Mouse (Mus musculus): ENCODE measurements around the gene Tgfbr2.

Gene Tgfbr2

GRCm38 (mm10) chr9:116160067-116160466 is 15.1 kb downstream of the Tgfbr2 start:
- DNase-seq (ENCODE audit: low read depth, low spot score) = no peak

- no peak for DNase-seq (ENCODE audit: low read depth, low spot score)
Observed at GRCm38 (mm10) chr9:116156501-116156900, 18.7 kb downstream of the Tgfbr2 start.

- DNase-seq (ENCODE audit: low read depth, low spot score) = no peak
Observed at GRCm38 (mm10) chr9:116152878-116153277, 22.3 kb downstream of the Tgfbr2 start.

DNA sequence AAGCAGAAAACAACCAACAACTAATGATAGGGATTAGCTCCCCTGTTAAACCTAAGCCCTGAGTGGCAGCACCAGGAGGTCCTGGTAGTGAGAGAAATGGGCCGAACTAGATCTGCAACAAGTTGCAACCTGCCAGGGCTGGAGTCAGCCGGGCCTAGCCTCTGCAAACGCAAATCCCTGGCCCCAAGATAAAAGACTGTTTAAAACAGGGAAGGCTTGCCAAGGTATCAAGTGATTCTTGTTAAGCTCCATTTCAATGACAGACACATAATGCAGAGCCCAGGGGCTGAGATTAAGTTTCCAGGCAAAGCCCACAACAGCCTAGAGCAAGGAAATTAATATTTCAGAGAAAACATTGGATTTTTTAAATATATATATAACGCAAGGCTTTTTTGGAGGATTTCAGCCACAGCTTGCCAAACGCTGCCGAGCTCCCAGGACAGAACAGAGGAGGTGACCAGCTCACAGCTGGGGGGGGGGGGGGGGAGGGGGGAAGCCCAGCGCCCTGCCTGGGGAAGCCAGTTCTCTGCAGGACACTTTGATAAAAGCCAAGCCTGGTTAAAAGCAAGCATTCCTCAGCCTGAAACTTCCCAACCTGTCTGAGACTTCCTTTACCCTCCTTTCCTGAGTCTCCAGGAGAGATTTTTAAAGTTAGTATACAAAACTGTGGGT is 24.3 kb downstream of the Tgfbr2 start:
- no peak for DNase-seq (ENCODE audit: low read depth, low spot score)

GRCm38 (mm10) chr9:116148809-116149208 is 26.4 kb downstream of the Tgfbr2 start:
- DNase-seq (ENCODE audit: low read depth, low spot score) = no peak

DNA sequence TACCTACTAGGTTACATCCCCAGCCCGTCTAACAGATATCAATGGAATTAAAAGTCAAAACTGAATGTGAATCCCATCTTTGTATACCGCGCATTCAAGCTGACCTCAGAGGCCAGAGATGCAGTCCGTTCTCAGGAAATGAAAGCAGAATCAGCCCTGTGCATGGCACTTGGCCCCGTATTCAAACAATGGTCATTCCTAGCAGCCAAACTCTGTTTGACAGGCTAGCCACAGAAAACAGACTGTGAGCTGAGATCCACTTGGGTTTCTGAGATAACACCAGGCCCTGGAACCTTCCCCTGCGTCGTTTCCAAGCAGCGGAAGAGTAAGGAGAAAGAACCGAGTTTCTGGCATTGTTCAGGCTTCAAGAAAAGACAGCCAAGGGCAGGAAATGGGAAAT is 28.9 kb downstream of the Tgfbr2 start:
- no peak for DNase-seq (ENCODE audit: low read depth, low spot score)

DNA sequence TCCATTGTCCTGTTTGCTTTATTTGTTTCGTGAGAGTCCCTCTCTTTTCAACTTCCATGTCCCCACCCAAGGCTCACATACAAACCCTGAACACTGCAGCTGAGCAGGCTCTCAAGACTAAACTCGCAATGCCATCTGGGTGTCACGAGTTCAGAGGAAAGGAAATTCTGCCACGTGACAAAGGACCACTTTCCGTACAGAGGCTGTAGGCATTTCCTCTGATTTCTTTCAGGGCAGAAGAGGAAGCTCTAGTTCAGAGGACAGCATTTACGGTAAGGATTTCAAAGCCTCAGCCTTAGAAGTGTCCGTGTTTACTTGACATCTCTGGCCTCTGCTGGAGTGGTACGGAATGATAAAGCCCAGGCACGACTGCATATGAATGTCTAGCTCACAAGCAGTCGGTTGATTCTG is 29.9 kb downstream of the Tgfbr2 start:
- no peak for DNase-seq (ENCODE audit: low read depth, low spot score)

DNA sequence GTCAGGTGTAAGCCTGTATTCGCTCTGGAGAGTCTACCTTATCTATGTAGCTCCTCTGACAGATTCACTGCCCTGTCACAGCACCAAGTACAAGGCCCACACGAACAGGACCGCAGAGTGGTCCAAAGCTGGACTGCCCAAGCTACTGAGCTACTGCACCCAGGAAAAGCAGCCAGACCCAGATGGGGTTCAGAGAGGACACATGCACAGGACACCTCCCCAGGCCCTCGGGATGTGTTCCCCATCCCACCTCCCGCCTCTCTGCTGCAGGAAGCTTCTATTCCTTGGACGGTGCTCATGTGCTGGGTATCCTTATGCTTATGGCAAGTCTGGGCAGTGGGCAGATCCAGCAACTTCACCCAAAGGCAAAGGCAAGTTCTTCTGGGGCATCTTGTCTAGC is 34.7 kb downstream of the Tgfbr2 start:
- no peak for DNase-seq (ENCODE audit: low read depth, low spot score)

- no peak for DNase-seq (ENCODE audit: low read depth, low spot score)
Observed at GRCm38 (mm10) chr9:116139549-116139948, 35.6 kb downstream of the Tgfbr2 start.

- DNase-seq (ENCODE audit: low read depth, low spot score) = no peak
Observed at GRCm38 (mm10) chr9:116138595-116139134, 36.5 kb downstream of the Tgfbr2 start.

- DNase-seq (ENCODE audit: low read depth, low spot score) = no peak
Observed at GRCm38 (mm10) chr9:116137645-116138044, 37.5 kb downstream of the Tgfbr2 start.

DNA sequence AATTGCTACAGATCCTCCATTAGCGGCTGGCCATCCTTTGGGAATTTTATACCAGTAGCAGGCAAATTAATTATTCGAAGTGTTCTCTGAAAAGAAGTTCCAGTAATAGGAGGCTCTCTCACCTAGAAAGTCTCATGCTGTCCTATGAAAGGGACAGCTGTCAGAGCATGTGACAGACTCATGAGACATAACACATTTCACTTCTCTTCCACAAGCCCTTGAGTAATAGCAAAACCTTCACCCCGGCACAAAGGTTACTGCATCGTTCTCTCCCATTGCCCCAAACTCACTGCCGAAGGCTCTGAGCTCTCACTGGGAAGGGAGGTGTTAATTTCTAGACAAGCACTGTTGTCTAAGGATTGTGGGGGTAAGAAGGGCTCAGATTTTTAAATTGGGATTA is 38.3 kb downstream of the Tgfbr2 start:
- no peak for DNase-seq (ENCODE audit: low read depth, low spot score)

DNA sequence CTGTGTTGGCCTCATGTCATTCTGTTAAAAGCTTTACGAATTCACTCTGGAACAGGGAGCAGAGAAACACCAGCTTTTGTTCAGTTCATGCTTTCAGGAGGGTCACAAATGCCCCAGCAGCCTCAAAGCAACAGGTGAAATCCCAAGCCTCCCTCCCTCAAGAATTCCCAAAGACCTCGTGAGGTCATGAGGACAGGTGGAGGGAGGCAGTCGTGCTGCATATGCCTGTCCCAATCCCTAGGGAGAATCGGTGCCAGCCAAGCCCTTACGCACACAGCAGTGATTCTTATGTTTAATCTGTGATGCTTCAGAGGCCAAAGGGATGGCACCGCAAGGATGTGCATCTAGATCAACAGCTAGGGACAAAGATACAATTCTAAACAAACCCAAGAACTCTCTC is 39.0 kb downstream of the Tgfbr2 start:
- DNase-seq (ENCODE audit: low read depth, low spot score) = no peak

DNA sequence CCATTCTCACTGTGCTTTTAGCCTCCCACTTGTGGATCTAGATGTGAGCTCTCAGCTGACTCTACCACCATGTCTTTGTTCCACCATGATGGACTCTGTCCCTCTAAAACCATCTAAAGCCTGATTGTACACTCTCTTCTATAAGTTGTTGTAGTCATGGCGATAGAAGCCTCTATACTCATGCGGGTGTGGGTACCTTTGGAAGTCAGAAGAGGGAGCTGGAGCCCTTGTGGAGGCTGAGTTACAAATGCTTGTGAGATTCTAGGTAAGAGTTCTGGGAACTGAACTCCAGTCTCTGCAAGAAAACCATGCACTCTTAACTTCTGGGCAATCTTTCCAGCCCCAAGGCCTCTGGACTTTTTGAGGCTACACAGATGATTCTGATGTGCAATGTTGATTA is 40.7 kb downstream of the Tgfbr2 start:
- DNase-seq (ENCODE audit: low read depth, low spot score) = no peak

DNA sequence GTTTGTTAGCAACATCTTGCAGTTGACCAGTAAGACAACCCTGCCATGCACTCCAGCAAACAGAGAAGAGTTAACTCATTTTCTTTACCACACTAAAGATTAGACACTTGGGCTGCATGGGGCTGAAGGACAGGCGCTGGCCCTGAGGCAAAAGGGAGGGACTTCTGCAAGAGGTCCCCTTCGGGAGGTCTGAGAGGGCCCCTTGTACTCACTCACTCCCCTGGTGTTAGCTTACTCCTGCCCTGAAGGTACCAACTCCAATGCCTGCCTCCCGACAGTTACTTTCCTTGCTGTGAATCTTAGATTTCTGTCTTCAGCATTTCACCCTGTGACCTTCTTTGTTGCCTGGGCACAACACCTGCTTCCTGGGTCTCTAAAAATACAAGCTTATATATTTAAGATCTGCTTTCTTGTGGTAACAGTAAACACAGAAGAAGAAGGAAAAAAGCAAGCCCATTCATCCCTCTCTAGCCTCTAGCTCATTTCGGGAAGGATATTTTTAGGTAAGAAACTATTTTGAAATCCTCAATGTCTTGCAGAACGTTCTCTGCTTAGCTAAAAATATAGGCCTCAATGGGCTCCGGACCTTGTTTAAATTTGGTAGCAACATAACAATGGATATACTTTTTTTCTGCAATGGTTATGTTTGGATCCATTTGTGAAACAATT is 41.7 kb downstream of the Tgfbr2 start:
- no peak for DNase-seq (ENCODE audit: low read depth, low spot score)

GRCm38 (mm10) chr9:116128886-116129285 is 46.3 kb downstream of the Tgfbr2 start:
- no peak for DNase-seq (ENCODE audit: low read depth, low spot score)

GRCm38 (mm10) chr9:116128311-116128710 is 46.8 kb downstream of the Tgfbr2 start:
- no peak for DNase-seq (ENCODE audit: low read depth, low spot score)

GRCm38 (mm10) chr9:116126494-116126893 is 48.7 kb downstream of the Tgfbr2 start:
- no peak for DNase-seq (ENCODE audit: low read depth, low spot score)

DNA sequence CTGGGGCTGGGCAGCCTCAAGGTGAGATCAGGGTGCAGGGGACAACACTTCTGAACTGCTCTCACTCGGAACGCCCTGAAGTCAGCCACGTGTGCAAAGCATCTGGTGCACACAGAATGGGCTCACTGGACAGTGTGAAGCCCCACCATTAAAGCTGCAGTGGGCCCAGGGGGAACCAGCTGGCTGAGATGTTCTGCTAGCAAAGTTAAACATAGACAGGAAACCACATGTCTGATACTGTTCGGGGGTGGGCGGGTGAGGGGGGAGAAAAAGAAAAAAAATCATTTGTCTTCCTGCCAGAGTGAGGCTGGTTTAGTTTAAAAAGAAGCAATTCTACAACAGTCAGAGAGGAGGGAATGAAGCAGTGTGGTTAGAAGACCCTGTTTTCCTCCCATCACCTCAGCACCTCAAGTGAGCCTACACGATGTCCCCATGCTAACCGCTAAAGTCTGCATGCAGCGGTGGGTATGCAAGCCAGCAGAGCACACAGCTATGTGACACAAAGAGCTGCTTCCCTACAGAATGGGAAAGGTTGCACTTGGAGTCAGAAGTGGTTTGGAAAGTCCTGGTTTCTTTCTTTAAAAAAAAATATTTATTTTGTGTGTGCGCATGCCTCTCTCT is 52.1 kb downstream of the Tgfbr2 start:
- DNase-seq (ENCODE audit: low read depth, low spot score) = no peak

- DNase-seq (ENCODE audit: low read depth, low spot score) = no peak
Observed at GRCm38 (mm10) chr9:116122544-116122943, 52.6 kb downstream of the Tgfbr2 start.

DNA sequence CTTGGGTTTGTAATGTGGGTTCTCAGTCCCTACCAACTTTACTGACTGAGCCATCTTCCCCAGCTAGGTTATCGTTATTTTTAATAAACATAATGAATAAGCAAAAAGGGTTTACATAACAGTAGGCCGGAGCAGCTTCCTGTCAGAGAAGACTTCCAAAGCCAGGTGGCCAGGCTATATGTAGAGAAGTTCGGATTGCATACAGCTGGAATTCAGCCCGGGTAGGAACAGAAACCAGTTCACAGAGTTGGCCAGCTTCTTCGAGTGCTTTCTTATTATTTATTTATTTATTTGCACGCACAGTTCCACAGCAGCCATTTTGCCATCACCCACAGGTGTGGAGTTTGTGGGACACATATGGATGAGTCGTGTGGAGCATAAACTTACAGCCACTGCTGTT is 53.7 kb downstream of the Tgfbr2 start:
- DNase-seq (ENCODE audit: low read depth, low spot score) = no peak

DNA sequence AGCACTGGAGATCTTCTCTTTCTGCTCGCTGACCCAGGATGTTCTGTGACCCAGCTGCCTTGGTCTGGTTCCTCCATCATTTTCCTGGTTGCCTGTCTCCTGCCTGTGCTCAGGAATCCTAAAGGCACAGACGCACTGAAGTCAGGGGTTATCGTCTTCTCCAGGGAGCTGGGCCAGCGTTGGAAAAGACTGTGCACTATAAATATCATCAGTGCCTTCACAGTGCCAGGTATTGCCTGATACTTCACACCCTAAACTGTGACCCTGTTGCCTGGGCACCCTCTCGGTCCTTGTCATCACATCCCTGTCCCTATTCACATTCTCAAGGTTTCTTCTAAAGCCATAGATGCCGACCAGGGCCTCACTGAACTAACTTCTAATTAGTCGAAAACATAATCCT is 55.2 kb downstream of the Tgfbr2 start:
- DNase-seq (ENCODE audit: low read depth, low spot score) = no peak

Measured in retina, adult 2 months (tissue).